Mouse (Mus musculus) testis, adult 2 months (tissue): ENCODE data around the gene Shisa7.

Source experiments
- CTCF ChIP-seq: fragments of 200-500 bp; IDR thresholded peaks from 2 replicates; pipeline ENCODE4 v1.5.1; 2012; ENCODE audit warnings: low read depth, mild to moderate bottlenecking, inconsistent platforms, low read length, moderate library complexity; ENCODE audit not compliant: control insufficient read depth, insufficient read depth, insufficient replicate concordance
- POLR2A ChIP-seq: fragments of 200-500 bp; IDR thresholded peaks from 2 replicates; pipeline ENCODE4 v1.6.1; 2012; ENCODE audit warnings: low read depth, mild to moderate bottlenecking, inconsistent platforms, low read length, moderate library complexity; ENCODE audit not compliant: control insufficient read depth

DNA sequence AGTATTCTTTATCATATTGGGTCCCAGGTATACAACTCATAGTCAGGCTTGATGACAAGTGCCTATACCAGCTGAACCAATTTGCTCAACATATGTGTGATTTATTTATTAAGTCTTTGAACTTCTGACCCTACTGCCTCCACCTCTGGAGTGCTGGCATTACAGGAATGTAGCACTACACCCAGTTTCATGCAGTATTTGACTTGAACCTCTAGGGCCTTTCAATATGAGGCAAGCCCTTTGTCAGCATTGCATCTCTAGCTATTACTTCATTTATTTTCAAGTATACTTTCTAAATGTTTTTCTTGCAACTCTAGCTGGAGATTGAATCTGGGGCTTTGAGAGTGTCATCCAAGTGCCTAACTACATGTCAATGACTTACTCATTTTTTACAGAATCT lies 42.2 kb downstream of the Shisa7 start:
- no peak for TF ChIP-seq POLR2A
- TF ChIP-seq CTCF = no peak
